Mouse (Mus musculus) limb, embryonic 12.5 days (tissue): ENCODE results near the gene Gm16867. TPM values are rescaled to one million over a fixed set of nuclear protein-coding genes. Genes with fewer than 3 reads are reported as not detected.
A peak's percentile ranks its signal among the peaks of the same experiment; 100 is the strongest.
"Not testable (repeated sequence)": the region's sequence is repeated elsewhere in the genome, so short reads cannot be mapped to it uniquely, and the experiment has no call there.

Experiments
- ATAC-seq: fragments of 200-750 bp; cut with Nextera tagmentation; 2 replicates; pipeline ENCODE4 v1.8.0; 2017; ENCODE audit warnings: low read depth, moderate TSS enrichment; ENCODE audit not compliant: insufficient number of reproducible peaks, insufficient read depth, low FRiP score, low TSS enrichment
- H3K27ac ChIP-seq: fragments of 300-500 bp; sonication (generic); 2 replicates; pipeline ENCODE4 v1.5.1; 2016; ENCODE audit warnings: mild to moderate bottlenecking, moderate library complexity
- H3K27me3 ChIP-seq: fragments of 300-500 bp; sonication (generic); 2 replicates; pipeline ENCODE4 v1.6.1; 2016; ENCODE audit warnings: mild to moderate bottlenecking, moderate library complexity
- H3K36me3 ChIP-seq: fragments of 300-500 bp; sonication (generic); 2 replicates; pipeline ENCODE4 v1.6.1; 2016; ENCODE audit warnings: mild to moderate bottlenecking, moderate library complexity
- H3K4me1 ChIP-seq: fragments of 300-500 bp; sonication (generic); replicated peaks from 2 replicates; pipeline ENCODE4 v1.6.1; 2016
- H3K4me2 ChIP-seq: fragments of 300-500 bp; sonication (generic); 2 replicates; pipeline ENCODE4 v1.6.1; 2016; ENCODE audit warnings: mild to moderate bottlenecking, moderate library complexity
- H3K4me3 ChIP-seq: fragments of 300-500 bp; sonication (generic); replicated peaks from 2 replicates; pipeline ENCODE4 v1.5.1; 2016; ENCODE audit warnings: mild to moderate bottlenecking
- H3K9ac ChIP-seq: fragments of 300-500 bp; sonication (generic); replicated peaks from 2 replicates; pipeline ENCODE4 v1.6.1; 2016; ENCODE audit warnings: mild to moderate bottlenecking, moderate library complexity
- H3K9me3 ChIP-seq: fragments of 300-500 bp; sonication (generic); 2 replicates; pipeline ENCODE4 v1.6.1; 2016; ENCODE audit warnings: mild to moderate bottlenecking, moderate library complexity
- WGBS: fragments of 180-500 bp; shearing (Covaris S2); methylation state at CpG from one replicate; pipeline ENCODE4 v1.1.7; 2016; 5-methylcytosine and 5-hydroxymethylcytosine counted together
- polyA plus RNA-seq: library from polyadenylated mRNA; unstranded; fragments of >200 nt; fragmentation: Nextera tagmentation; extraction: Ambion mirVana; gene quantifications from 2 replicates; pipeline ENCODE4 v1.2.1, GENCODE M21; 2016

Gm16867 gene
- polyA plus RNA-seq, result not detected in 2 replicates

GRCm38 (mm10) chr14:69503174-69503573 is at the start of gene Gm16867:
Gm16867 (minus strand) TSS chr14:69503362.
- not testable (repeated sequence) for H3K27me3 ChIP-seq, H3K4me3 ChIP-seq, H3K27ac ChIP-seq, H3K36me3 ChIP-seq, H3K4me1 ChIP-seq, H3K9ac ChIP-seq, H3K9me3 ChIP-seq, H3K4me2 ChIP-seq
- ATAC-seq, result peak; percentile 96
- WGBS, result no CpG with 5 or more reads among the region's 29 CpGs

GRCm38 (mm10) chr14:69547310-69547709 is 44.1 kb upstream of the Gm16867 start:
- not testable (repeated sequence) for H3K36me3 ChIP-seq, H3K9me3 ChIP-seq, H3K4me3 ChIP-seq, H3K27ac ChIP-seq, H3K4me1 ChIP-seq, H3K27me3 ChIP-seq, ATAC-seq, H3K4me2 ChIP-seq, H3K9ac ChIP-seq
- WGBS, result no CpG with 5 or more reads among the region's 4 CpGs

GRCm38 (mm10) chr14:69545052-69545451 is 41.9 kb upstream of the Gm16867 start:
- not testable (repeated sequence) for H3K27me3 ChIP-seq, ATAC-seq, H3K9me3 ChIP-seq, H3K36me3 ChIP-seq, H3K9ac ChIP-seq, H3K27ac ChIP-seq, H3K4me1 ChIP-seq, H3K4me3 ChIP-seq, H3K4me2 ChIP-seq
- WGBS, result no CpG with 5 or more reads among the region's 2 CpGs

- no CpG with 5 or more reads among the region's 7 CpGs for WGBS
- not testable (repeated sequence) for H3K27me3 ChIP-seq, H3K36me3 ChIP-seq, ATAC-seq, H3K9me3 ChIP-seq, H3K4me2 ChIP-seq, H3K4me1 ChIP-seq, H3K27ac ChIP-seq, H3K9ac ChIP-seq, H3K4me3 ChIP-seq
Observed at GRCm38 (mm10) chr14:69544033-69544432, 40.9 kb upstream of the Gm16867 start.

GRCm38 (mm10) chr14:69542695-69543094 is 39.5 kb upstream of the Gm16867 start:
- not testable (repeated sequence) for H3K27me3 ChIP-seq, H3K9ac ChIP-seq, ATAC-seq, H3K4me2 ChIP-seq, H3K4me1 ChIP-seq, H3K36me3 ChIP-seq, H3K4me3 ChIP-seq, H3K9me3 ChIP-seq, H3K27ac ChIP-seq
- WGBS, result no CpG with 5 or more reads among the region's 7 CpGs

- H3K9me3 ChIP-seq, H3K4me1 ChIP-seq, ATAC-seq, H3K4me3 ChIP-seq, H3K4me2 ChIP-seq, H3K27ac ChIP-seq, H3K27me3 ChIP-seq, H3K9ac ChIP-seq, H3K36me3 ChIP-seq: not testable (repeated sequence)
- WGBS, result no CpG with 5 or more reads among the region's 5 CpGs
Observed at GRCm38 (mm10) chr14:69540113-69540512, 37.0 kb upstream of the Gm16867 start.

- H3K4me1 ChIP-seq, H3K9me3 ChIP-seq: not testable (repeated sequence)
Observed at GRCm38 (mm10) chr14:69536539-69536938, 33.4 kb upstream of the Gm16867 start.

GRCm38 (mm10) chr14:69526202-69526601 is 23.0 kb upstream of the Gm16867 start:
- H3K4me2 ChIP-seq, H3K4me1 ChIP-seq, H3K9me3 ChIP-seq, ATAC-seq, H3K27ac ChIP-seq, H3K27me3 ChIP-seq, H3K4me3 ChIP-seq, H3K9ac ChIP-seq, H3K36me3 ChIP-seq: not testable (repeated sequence)
- no CpG with 5 or more reads among the region's 1 CpGs for WGBS

More at GRCm38 (mm10) chr14:69536539-69536938, 33.4 kb upstream of the Gm16867 start:
- not testable (repeated sequence) for H3K9ac ChIP-seq, H3K4me3 ChIP-seq, H3K27ac ChIP-seq, H3K27me3 ChIP-seq, H3K36me3 ChIP-seq, H3K4me2 ChIP-seq, ATAC-seq
- no CpG with 5 or more reads among the region's 7 CpGs for WGBS

GRCm38 (mm10) chr14:69523001-69523400 is 19.8 kb upstream of the Gm16867 start:
- not testable (repeated sequence) for H3K4me1 ChIP-seq, H3K27ac ChIP-seq, ATAC-seq, H3K27me3 ChIP-seq, H3K4me3 ChIP-seq, H3K9ac ChIP-seq, H3K4me2 ChIP-seq, H3K9me3 ChIP-seq, H3K36me3 ChIP-seq
- WGBS, result no CpG with 5 or more reads among the region's 1 CpGs

- no CpG with 5 or more reads among the region's 2 CpGs for WGBS
- H3K27ac ChIP-seq, H3K4me2 ChIP-seq, H3K4me3 ChIP-seq, ATAC-seq, H3K4me1 ChIP-seq, H3K9ac ChIP-seq, H3K9me3 ChIP-seq, H3K27me3 ChIP-seq, H3K36me3 ChIP-seq: not testable (repeated sequence)
Observed at GRCm38 (mm10) chr14:69520810-69521209, 17.6 kb upstream of the Gm16867 start.

GRCm38 (mm10) chr14:69512449-69512848 is 9.3 kb upstream of the Gm16867 start, which contains the start of gene Gm27179:
Gm27179 (minus strand) TSS chr14:69512549.
- no CpG with 5 or more reads among the region's 2 CpGs for WGBS
- not testable (repeated sequence) for H3K4me2 ChIP-seq, H3K36me3 ChIP-seq, H3K4me3 ChIP-seq, H3K9ac ChIP-seq, H3K27me3 ChIP-seq, H3K9me3 ChIP-seq, H3K27ac ChIP-seq, H3K4me1 ChIP-seq, ATAC-seq

- no CpG with 5 or more reads among the region's 1 CpGs for WGBS
- not testable (repeated sequence) for H3K27ac ChIP-seq, ATAC-seq, H3K27me3 ChIP-seq, H3K4me2 ChIP-seq, H3K4me3 ChIP-seq, H3K9ac ChIP-seq, H3K9me3 ChIP-seq, H3K4me1 ChIP-seq, H3K36me3 ChIP-seq
Observed at GRCm38 (mm10) chr14:69507000-69507399, 3.8 kb upstream of the Gm16867 start.
